Mouse (Mus musculus) cerebellum, postnatal 4 days (tissue): Measurements from ENCODE around the gene Magt1.
"Not testable (repeated sequence)": the region's sequence is repeated elsewhere in the genome, so short reads cannot be mapped to it uniquely, and the experiment has no call there.

Experiments used
- DNase-seq, 2 experiments: peaks; one replicate each; pipeline ENCODE4 v3.0.0; 2022; ENCODE audit warnings: low spot score in 2 of 2, mixed read lengths in 1 of 2

Gene Magt1

GRCm38 (mm10) chrX:106011465-106012159 is at the start of gene Magt1:
Magt1 (minus strand) TSS chrX:106011906.
- DNase-seq, result peak; percentile 51 to 67

- no peak for DNase-seq
Measured at GRCm38 (mm10) chrX:106048191-106048590, 36.5 kb upstream of the Magt1 start.

- DNase-seq, result no peak
Measured at GRCm38 (mm10) chrX:106045928-106046327, 34.2 kb upstream of the Magt1 start.

- no peak for DNase-seq
Measured at GRCm38 (mm10) chrX:106045455-106045854, 33.7 kb upstream of the Magt1 start.

GRCm38 (mm10) chrX:106043863-106044617 is 32.3 kb upstream of the Magt1 start:
- no peak for DNase-seq

- no peak for DNase-seq
Measured at GRCm38 (mm10) chrX:106037185-106037752, 25.6 kb upstream of the Magt1 start.

GRCm38 (mm10) chrX:106035727-106036126 is 24.0 kb upstream of the Magt1 start:
- no peak for DNase-seq

GRCm38 (mm10) chrX:106031124-106031523 is 19.4 kb upstream of the Magt1 start:
- no peak for DNase-seq

- no peak for DNase-seq
Measured at GRCm38 (mm10) chrX:106030176-106030575, 18.5 kb upstream of the Magt1 start.

- no peak for DNase-seq
Measured at GRCm38 (mm10) chrX:106027343-106027674, 15.6 kb upstream of the Magt1 start.

GRCm38 (mm10) chrX:106026418-106027342 is 15.0 kb upstream of the Magt1 start, which contains the start of gene Atp7a:
Atp7a (plus strand) TSS chrX:106027276.
- peak; percentile 67 to 85 for DNase-seq

- DNase-seq, result no peak
Measured at GRCm38 (mm10) chrX:106017516-106017915, 5.8 kb upstream of the Magt1 start.

GRCm38 (mm10) chrX:106017102-106017501 is 5.4 kb upstream of the Magt1 start:
- no peak for DNase-seq

GRCm38 (mm10) chrX:106015571-106016322 is 4.0 kb upstream of the Magt1 start, which contains the start of gene Cox7b:
Cox7b (plus strand) TSS chrX:106015700.
- DNase-seq, result peak; percentile 21 to 71

GRCm38 (mm10) chrX:106014741-106015377 is 3.2 kb upstream of the Magt1 start:
- not testable (repeated sequence) for DNase-seq

GRCm38 (mm10) chrX:106013217-106013616 is 1.5 kb upstream of the Magt1 start:
- peak in 1 of 2 experiments; percentile 12 for DNase-seq

GRCm38 (mm10) chrX:106012559-106012958 is 853 bp upstream of the Magt1 start:
- DNase-seq, result no peak

- no peak for DNase-seq
Measured at GRCm38 (mm10) chrX:106010762-106011161, 944 bp downstream of the Magt1 start.

- DNase-seq, result no peak
Measured at GRCm38 (mm10) chrX:106001605-106002004, 10.1 kb downstream of the Magt1 start.

GRCm38 (mm10) chrX:105957091-105957490 is 54.6 kb downstream of the Magt1 start:
- DNase-seq, result not testable (repeated sequence)
